Mouse (Mus musculus): ENCODE results near the gene Aspn.

The Aspn gene

GRCm38 (mm10) chr13:49544279-49544678 is at the start of gene Aspn:
Gene Aspn, plus strand, starts transcription at chr13:49544443.
- WGBS, result 73% methylated on average over 3 of the region's 3 CpGs

DNA sequence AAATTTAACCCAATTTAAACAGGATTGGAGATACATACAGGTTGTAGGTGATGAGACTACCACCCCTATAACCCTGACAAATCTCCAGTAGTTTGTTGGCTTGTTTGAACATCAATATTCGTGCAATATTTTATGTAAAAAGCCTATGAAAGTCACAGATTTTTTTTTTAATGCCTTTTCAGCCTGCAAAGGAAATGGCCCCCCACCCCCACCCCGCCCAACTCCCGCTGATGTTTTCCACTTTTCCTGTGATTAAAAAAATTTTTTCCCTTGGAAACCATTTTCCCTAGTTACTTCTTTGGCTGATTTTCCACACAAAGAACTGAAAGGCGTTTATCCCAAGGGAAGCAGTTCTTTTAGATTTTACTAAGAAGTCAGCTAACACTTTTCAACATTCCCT is 39.7 kb upstream of the Aspn start, which contains the start of gene Ecm2:
Gene Ecm2 (plus strand): TSS at position 301 of the 400 bp plus-strand sequence.
- WGBS, result 44% methylated on average over 4 of the region's 4 CpGs

- 90% methylated on average over 4 of the region's 4 CpGs for WGBS
Measured at GRCm38 (mm10) chr13:49505776-49506175, 38.5 kb upstream of the Aspn start.

DNA sequence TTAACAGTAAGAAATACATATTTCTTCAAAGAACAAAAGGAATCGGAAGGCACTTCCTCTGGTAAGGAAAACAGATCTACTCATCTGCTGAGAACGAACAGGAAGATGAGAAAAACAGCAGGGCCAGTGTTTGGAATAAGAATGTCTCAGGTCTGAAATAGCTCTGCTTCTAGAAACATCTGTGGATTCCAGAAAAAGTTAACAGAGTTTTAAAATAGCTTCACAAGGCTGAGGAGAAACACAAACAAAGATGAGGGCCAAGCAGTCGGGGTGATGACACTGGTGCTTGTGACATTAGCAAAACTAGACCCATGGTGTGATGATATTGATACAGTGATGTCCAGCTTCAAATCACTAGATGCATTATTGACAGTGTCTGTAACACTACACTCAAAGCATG is 37.1 kb upstream of the Aspn start:
- 55% methylated on average over 3 of the region's 3 CpGs for WGBS

GRCm38 (mm10) chr13:49518761-49519160 is 25.5 kb upstream of the Aspn start:
- 59% methylated on average over 2 of the region's 2 CpGs for WGBS

- 84% methylated on average over 2 of the region's 2 CpGs for WGBS
Measured at GRCm38 (mm10) chr13:49526235-49526634, 18.0 kb upstream of the Aspn start.

GRCm38 (mm10) chr13:49530636-49531035 is 13.6 kb upstream of the Aspn start:
- WGBS, result 97% methylated on average over 4 of the region's 4 CpGs

DNA sequence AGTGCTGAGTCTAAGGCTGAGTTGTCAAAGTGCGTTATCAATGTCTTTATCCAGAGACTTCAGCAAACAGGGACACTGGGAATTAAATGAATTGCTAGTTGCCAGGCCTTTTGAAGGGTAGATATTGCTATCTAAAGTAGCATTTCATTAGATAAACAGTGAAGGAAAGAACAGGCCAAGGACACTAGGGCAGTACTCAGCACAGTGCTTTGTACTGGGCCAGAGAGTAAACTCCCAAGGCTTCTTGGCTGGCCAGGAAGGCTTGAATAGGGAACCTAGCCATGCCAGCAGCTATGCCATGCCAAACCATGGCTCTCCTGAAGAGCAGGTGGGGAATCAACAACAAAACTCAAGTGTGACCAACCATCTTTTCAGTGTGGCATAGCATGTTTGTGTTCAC is 7.3 kb upstream of the Aspn start:
- WGBS, result 100% methylated on average over 1 of the region's 1 CpGs

- WGBS, result 91% methylated on average over 1 of the region's 1 CpGs
Measured at GRCm38 (mm10) chr13:49538693-49539092, 5.5 kb upstream of the Aspn start.

GRCm38 (mm10) chr13:49545646-49546045 is 1.4 kb downstream of the Aspn start:
- WGBS, result 62% methylated on average over 3 of the region's 3 CpGs

GRCm38 (mm10) chr13:49546517-49546916 is 2.3 kb downstream of the Aspn start:
- 90% methylated on average over 1 of the region's 1 CpGs for WGBS

DNA sequence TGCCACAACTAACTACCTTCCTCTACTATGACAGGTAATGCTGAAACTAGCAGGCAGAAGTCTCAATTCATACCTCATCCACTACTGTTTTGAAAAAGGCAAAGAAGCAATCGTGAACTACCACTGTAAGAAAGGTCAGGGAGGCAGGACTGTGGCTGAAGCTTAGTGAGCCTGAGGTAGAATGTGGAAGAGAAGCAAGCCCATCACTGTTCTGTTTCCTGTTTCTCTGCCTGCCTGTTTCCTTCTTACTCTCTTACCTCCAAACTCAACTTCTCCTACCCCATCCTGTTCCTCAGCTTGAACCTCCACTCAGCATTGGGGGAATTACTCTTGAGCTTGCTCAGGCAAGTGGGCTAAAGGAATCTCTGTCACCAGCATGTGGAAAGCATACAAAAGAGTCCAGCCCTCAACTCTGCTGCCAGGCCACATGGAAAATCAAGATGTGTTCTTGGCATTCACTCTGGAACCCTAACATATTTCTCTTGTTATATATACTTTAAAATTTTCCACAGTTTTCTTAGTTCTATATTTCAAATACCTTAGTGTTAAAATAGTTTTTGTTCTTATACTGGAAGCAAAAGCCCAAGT is 3.4 kb downstream of the Aspn start:
- WGBS, result 81% methylated on average over 1 of the region's 1 CpGs

DNA sequence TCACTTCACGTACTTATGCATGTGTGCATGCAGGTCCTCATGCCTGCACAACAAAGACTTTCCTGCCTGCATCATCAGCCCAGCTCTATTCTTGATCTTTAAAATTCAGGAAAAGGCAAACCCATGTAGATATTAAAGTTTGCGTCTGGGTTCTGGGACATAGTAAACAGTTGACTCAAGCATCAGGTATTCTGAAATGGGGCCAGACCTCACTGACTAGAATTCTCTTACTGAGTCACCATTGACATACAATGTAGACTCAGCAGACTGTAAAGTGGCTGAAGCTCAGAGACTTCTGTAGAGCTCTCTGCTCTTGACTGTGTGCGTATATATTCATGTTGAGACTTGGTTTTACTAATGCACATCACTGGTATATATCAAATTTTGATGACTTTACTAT is 5.4 kb downstream of the Aspn start:
- WGBS, result 94% methylated on average over 3 of the region's 3 CpGs

- 88% methylated on average over 5 of the region's 5 CpGs for WGBS
Measured at GRCm38 (mm10) chr13:49554519-49554918, 10.3 kb downstream of the Aspn start.

- 72% methylated on average over 1 of the region's 1 CpGs for WGBS
Measured at GRCm38 (mm10) chr13:49556203-49556602, 12.0 kb downstream of the Aspn start.

DNA sequence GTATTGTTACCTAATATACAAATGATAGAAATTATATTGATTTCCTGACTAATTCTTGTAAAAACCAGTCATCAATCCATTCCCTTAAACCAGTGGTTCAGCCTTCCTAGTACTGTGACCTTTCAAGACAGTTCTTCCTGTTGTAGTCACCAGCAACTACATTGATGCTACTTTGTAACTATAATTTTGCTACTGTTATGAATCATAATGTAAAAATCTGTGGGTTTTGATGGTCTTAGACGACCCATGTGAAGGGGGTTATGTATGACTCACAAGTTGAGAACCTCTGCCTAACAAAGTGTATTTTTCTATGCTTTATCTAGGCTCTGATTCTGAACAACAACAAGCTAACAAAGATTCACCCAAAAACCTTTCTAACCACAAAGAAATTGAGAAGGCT is 12.7 kb downstream of the Aspn start:
- WGBS, result 74% methylated on average over 1 of the region's 1 CpGs

DNA sequence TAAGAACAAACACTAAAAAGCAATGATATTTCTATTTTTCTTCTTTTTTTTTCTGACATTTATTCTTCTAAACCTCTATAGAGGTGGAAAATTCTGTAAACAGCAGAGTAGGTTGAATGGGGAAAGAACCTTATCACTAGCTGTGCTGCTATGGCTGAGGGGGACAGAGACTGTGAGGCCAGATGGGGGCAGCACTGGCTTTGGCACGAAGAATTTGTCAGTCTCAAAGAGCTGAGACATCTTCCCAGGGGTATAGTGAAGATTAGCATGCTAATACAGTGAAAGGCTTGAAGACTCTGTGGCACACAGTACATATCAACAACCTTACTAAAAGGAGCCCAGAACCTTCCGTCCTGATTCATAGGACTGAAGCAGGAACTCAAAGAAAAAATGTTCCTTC is 14.9 kb downstream of the Aspn start:
- WGBS, result 40% methylated on average over 2 of the region's 2 CpGs

DNA sequence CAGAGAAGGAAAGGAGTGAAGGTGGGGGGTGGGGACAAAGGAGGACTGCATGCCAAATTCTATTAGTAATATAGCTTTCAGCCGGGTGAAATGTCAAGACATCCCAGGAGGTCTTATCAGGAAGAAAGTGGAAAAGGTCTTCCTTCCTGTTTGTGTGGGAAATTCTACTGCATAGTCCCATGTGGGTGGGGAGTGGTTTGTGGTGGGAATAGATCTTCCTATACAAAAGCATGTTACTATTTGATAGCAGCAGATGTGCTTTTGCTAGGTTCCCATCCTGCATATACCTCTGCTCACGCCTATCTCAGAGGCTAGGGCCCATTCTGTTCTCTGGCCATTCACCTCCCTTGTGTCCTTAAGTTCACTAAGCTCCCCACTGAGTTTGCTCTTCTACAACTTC is 16.6 kb downstream of the Aspn start:
- 67% methylated on average over 2 of the region's 2 CpGs for WGBS

- WGBS, result 82% methylated on average over 1 of the region's 1 CpGs
Measured at GRCm38 (mm10) chr13:49564347-49564746, 20.1 kb downstream of the Aspn start.

- WGBS, result 79% methylated on average over 3 of the region's 3 CpGs
Measured at GRCm38 (mm10) chr13:49570371-49570770, 26.1 kb downstream of the Aspn start.

DNA sequence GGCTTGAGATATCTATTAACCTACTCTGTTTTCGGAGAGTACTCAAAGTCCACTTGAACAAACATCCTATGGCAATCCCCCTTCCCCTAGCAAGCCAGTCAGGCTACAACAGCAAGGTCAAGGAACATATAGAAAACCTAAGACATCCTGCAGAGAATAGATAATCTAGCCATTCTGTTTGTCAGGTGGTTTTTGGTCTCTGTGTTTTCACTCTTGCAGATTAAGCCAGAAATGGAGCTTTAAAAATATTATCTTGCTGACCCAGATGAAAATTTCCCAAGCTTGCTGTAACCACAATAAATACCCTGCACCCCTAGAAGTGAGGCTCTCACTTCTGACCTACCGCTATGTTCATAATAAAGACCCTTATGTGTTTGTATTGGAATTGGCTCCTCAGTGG is 27.2 kb downstream of the Aspn start:
- 92% methylated on average over 2 of the region's 2 CpGs for WGBS

DNA sequence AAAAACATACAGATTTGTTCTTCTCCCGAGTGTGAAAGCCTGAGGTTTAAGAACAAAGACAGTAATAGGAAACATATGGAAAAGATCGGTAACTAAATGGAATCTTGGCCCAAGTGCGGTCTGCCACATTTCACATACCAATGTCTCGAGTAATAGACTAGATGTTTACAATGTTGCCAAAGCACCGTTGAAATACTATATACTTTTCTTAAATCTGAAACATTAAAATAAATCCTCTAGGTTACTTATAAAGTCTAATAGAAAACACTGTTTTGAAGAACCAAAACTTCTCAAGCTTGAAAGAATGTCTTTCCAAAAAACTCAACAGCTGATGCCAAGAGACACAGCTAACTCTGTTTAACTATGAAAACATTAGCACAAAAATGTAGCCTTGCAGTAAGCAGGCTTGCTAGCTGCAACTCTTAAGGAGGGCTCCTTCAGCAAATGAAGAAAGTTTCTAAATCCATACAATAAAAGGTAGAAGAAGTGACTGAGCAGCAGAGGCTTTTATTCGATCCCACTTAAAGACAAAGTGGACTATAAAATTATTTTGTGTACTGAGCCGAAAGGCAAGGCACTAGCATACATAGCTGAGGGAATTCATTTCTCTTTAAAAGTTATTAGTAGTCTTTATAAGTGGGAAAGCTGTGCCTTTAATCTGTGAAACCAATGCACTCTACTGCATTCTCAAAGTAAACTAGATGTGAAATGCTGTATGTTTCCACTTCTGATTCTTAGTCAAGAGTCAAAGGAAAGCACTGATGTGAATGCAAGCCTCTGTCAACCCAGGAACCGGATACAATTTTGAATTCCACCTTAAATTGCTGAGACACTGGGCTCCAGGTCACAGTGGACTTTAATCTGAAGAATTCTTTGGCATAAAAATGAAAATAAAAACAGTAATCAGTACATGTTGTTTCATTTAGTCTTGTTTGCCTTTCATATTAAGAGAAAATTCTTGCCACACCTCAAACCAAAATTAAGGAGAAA is 37.6 kb downstream of the Aspn start, which contains the start of gene Omd:
Gene Omd (plus strand): TSS at position 922 of the 990 bp plus-strand sequence.
- 55% methylated on average over 8 of the region's 8 CpGs for WGBS
